Mouse (Mus musculus): ENCODE measurements around the gene Mctp1. TPM values are rescaled to one million over a fixed set of nuclear protein-coding genes. Genes with fewer than 3 reads are reported as not detected.

Mctp1 gene
- polyA plus RNA-seq, 1 experiment from 2014 or later = 0.63 TPM

- no peaks in the 10 kb centered on the region for H3K9me3 ChIP-seq (ENCODE audit: control insufficient read depth, low read length)
- no peak overlapping the region for H3K27ac ChIP-seq (ENCODE audit: low read length)
- no peaks in the 10 kb centered on the region for H3K27me3 ChIP-seq (ENCODE audit: control insufficient read depth, insufficient read depth, low read depth, low read length)
- H3K4me1 ChIP-seq (replicated peaks; ENCODE audit: control insufficient read depth, insufficient read depth, low read length) = no peaks in the 10 kb centered on the region
- H3K4me2 ChIP-seq (ENCODE audit: low read depth, low read length) = no peak overlapping the region
- no peak overlapping the region for H3K4me3 ChIP-seq (ENCODE audit: low read length)
- no peaks in the 10 kb centered on the region for H3K36me3 ChIP-seq (ENCODE audit: control insufficient read depth, insufficient read depth, low read length)
- no peak for ATAC-seq (ENCODE audit: low read depth)
- no peak overlapping the region for H3K9ac ChIP-seq (ENCODE audit: low read length)
Observed at GRCm38 (mm10) chr13:76620111-76620510, 235.8 kb downstream of the Mctp1 start.

- no peak overlapping the region for H3K9ac ChIP-seq (ENCODE audit: low read length)
- 38% methylated on average over 1 of the region's 1 CpGs for WGBS
Observed at GRCm38 (mm10) chr13:76620525-76620924, 236.2 kb downstream of the Mctp1 start.

GRCm38 (mm10) chr13:76633707-76634106 lies 249.4 kb downstream of the Mctp1 start:
- Histone ChIP-seq H3K9me3 (ENCODE audit: control insufficient read depth, low read length) (no peaks in the 10 kb centered on the region), H3K27me3 (ENCODE audit: control insufficient read depth, insufficient read depth, low read depth, low read length) (no peaks in the 10 kb centered on the region), H3K36me3 (ENCODE audit: control insufficient read depth, insufficient read depth, low read length) (no peaks in the 10 kb centered on the region), H3K9ac (ENCODE audit: low read length) (no peak overlapping the region), H3K27ac (ENCODE audit: low read length) (no peak overlapping the region), H3K4me3 (ENCODE audit: low read length) (no peak overlapping the region), H3K4me2 (ENCODE audit: low read depth, low read length) (no peak overlapping the region), H3K4me1 (replicated peaks; ENCODE audit: control insufficient read depth, insufficient read depth, low read length) (no peaks in the 10 kb centered on the region)
- 81% methylated on average over 1 of the region's 1 CpGs for WGBS
- no peak for ATAC-seq (ENCODE audit: low read depth)

More at GRCm38 (mm10) chr13:76620525-76620924, 236.2 kb downstream of the Mctp1 start:
- no peak overlapping the region for H3K27ac ChIP-seq (ENCODE audit: low read length)
- no peaks in the 10 kb centered on the region for H3K36me3 ChIP-seq (ENCODE audit: control insufficient read depth, insufficient read depth, low read length)
- no peak overlapping the region for H3K4me2 ChIP-seq (ENCODE audit: low read depth, low read length)
- H3K4me3 ChIP-seq (ENCODE audit: low read length) = no peak overlapping the region
- no peaks in the 10 kb centered on the region for H3K4me1 ChIP-seq (replicated peaks; ENCODE audit: control insufficient read depth, insufficient read depth, low read length)
- H3K27me3 ChIP-seq (ENCODE audit: control insufficient read depth, insufficient read depth, low read depth, low read length) = no peaks in the 10 kb centered on the region
- ATAC-seq (ENCODE audit: low read depth) = no peak
- no peaks in the 10 kb centered on the region for H3K9me3 ChIP-seq (ENCODE audit: control insufficient read depth, low read length)

GRCm38 (mm10) chr13:76638282-76638681 lies 253.9 kb downstream of the Mctp1 start:
- Histone ChIP-seq H3K4me2 (ENCODE audit: low read depth, low read length) (no peak overlapping the region), H3K27ac (ENCODE audit: low read length) (no peak overlapping the region), H3K9ac (ENCODE audit: low read length) (no peak overlapping the region), H3K27me3 (ENCODE audit: control insufficient read depth, insufficient read depth, low read depth, low read length) (no peaks in the 10 kb centered on the region), H3K36me3 (ENCODE audit: control insufficient read depth, insufficient read depth, low read length) (no peaks in the 10 kb centered on the region), H3K9me3 (ENCODE audit: control insufficient read depth, low read length) (no peaks in the 10 kb centered on the region), H3K4me1 (replicated peaks; ENCODE audit: control insufficient read depth, insufficient read depth, low read length) (no peaks in the 10 kb centered on the region), H3K4me3 (ENCODE audit: low read length) (no peak overlapping the region)
- ATAC-seq (ENCODE audit: low read depth) = no peak
- 70% methylated on average over 2 of the region's 2 CpGs for WGBS

GRCm38 (mm10) chr13:76659523-76659922 lies 275.2 kb downstream of the Mctp1 start:
- Histone ChIP-seq H3K9ac (ENCODE audit: low read length) (no peak overlapping the region), H3K36me3 (ENCODE audit: control insufficient read depth, insufficient read depth, low read length) (no peaks in the 10 kb centered on the region), H3K4me3 (ENCODE audit: low read length) (no peak overlapping the region), H3K4me1 (replicated peaks; ENCODE audit: control insufficient read depth, insufficient read depth, low read length) (no peaks in the 10 kb centered on the region), H3K9me3 (ENCODE audit: control insufficient read depth, low read length) (no peaks in the 10 kb centered on the region), H3K27me3 (ENCODE audit: control insufficient read depth, insufficient read depth, low read depth, low read length) (no peaks in the 10 kb centered on the region), H3K27ac (ENCODE audit: low read length) (no peak overlapping the region), H3K4me2 (ENCODE audit: low read depth, low read length) (no peak overlapping the region)
- no peak for ATAC-seq (ENCODE audit: low read depth)

- Histone ChIP-seq H3K4me3 (ENCODE audit: low read length) (no peak overlapping the region), H3K27me3 (ENCODE audit: control insufficient read depth, insufficient read depth, low read depth, low read length) (no peaks in the 10 kb centered on the region), H3K36me3 (ENCODE audit: control insufficient read depth, insufficient read depth, low read length) (no peaks in the 10 kb centered on the region), H3K9ac (ENCODE audit: low read length) (no peak overlapping the region), H3K27ac (ENCODE audit: low read length) (no peak overlapping the region), H3K4me1 (replicated peaks; ENCODE audit: control insufficient read depth, insufficient read depth, low read length) (no peaks in the 10 kb centered on the region), H3K9me3 (ENCODE audit: control insufficient read depth, low read length) (no peaks in the 10 kb centered on the region), H3K4me2 (ENCODE audit: low read depth, low read length) (no peak overlapping the region)
- no peak for ATAC-seq (ENCODE audit: low read depth)
Observed at GRCm38 (mm10) chr13:76681286-76681685, 297.0 kb downstream of the Mctp1 start.

GRCm38 (mm10) chr13:76689349-76689748 lies 305.0 kb downstream of the Mctp1 start:
- Histone ChIP-seq H3K4me1 (replicated peaks; ENCODE audit: control insufficient read depth, insufficient read depth, low read length) (no peaks in the 10 kb centered on the region), H3K9ac (ENCODE audit: low read length) (no peak overlapping the region), H3K9me3 (ENCODE audit: control insufficient read depth, low read length) (no peaks in the 10 kb centered on the region), H3K36me3 (ENCODE audit: control insufficient read depth, insufficient read depth, low read length) (no peaks in the 10 kb centered on the region), H3K27ac (ENCODE audit: low read length) (no peak overlapping the region), H3K4me3 (ENCODE audit: low read length) (no peak overlapping the region), H3K27me3 (ENCODE audit: control insufficient read depth, insufficient read depth, low read depth, low read length) (no peaks in the 10 kb centered on the region), H3K4me2 (ENCODE audit: low read depth, low read length) (no peak overlapping the region)
- whole genome bisulfite sequencing = 74% methylated on average over 2 of the region's 2 CpGs
- ATAC-seq (ENCODE audit: low read depth) = no peak

- Histone ChIP-seq H3K27me3 (ENCODE audit: control insufficient read depth, insufficient read depth, low read depth, low read length) (no peaks in the 10 kb centered on the region), H3K27ac (ENCODE audit: low read length) (no peak overlapping the region), H3K9me3 (ENCODE audit: control insufficient read depth, low read length) (no peaks in the 10 kb centered on the region), H3K4me1 (replicated peaks; ENCODE audit: control insufficient read depth, insufficient read depth, low read length) (no peaks in the 10 kb centered on the region), H3K4me2 (ENCODE audit: low read depth, low read length) (no peak overlapping the region), H3K4me3 (ENCODE audit: low read length) (no peak overlapping the region), H3K9ac (ENCODE audit: low read length) (no peak overlapping the region), H3K36me3 (ENCODE audit: control insufficient read depth, insufficient read depth, low read length) (no peaks in the 10 kb centered on the region)
- no peak for ATAC-seq (ENCODE audit: low read depth)
Observed at GRCm38 (mm10) chr13:76690143-76690542, 305.8 kb downstream of the Mctp1 start.

- no peaks in the 10 kb centered on the region for H3K4me1 ChIP-seq (replicated peaks; ENCODE audit: control insufficient read depth, insufficient read depth, low read length)
- 59% methylated on average over 1 of the region's 1 CpGs for WGBS
- no peak for ATAC-seq (ENCODE audit: low read depth)
- H3K27ac ChIP-seq (ENCODE audit: low read length) = no peak overlapping the region
- no peak overlapping the region for H3K4me3 ChIP-seq (ENCODE audit: low read length)
- no peak overlapping the region for H3K9ac ChIP-seq (ENCODE audit: low read length)
- no peaks in the 10 kb centered on the region for H3K27me3 ChIP-seq (ENCODE audit: control insufficient read depth, insufficient read depth, low read depth, low read length)
- no peak overlapping the region for H3K4me2 ChIP-seq (ENCODE audit: low read depth, low read length)
- no peaks in the 10 kb centered on the region for H3K9me3 ChIP-seq (ENCODE audit: control insufficient read depth, low read length)
- no peaks in the 10 kb centered on the region for H3K36me3 ChIP-seq (ENCODE audit: control insufficient read depth, insufficient read depth, low read length)
Observed at GRCm38 (mm10) chr13:76690697-76691096, 306.4 kb downstream of the Mctp1 start.

GRCm38 (mm10) chr13:76734013-76734412 lies 349.7 kb downstream of the Mctp1 start:
- Histone ChIP-seq H3K27ac (ENCODE audit: low read length) (no peak overlapping the region), H3K36me3 (ENCODE audit: control insufficient read depth, insufficient read depth, low read length) (no peaks in the 10 kb centered on the region), H3K4me1 (replicated peaks; ENCODE audit: control insufficient read depth, insufficient read depth, low read length) (no peaks in the 10 kb centered on the region), H3K4me2 (ENCODE audit: low read depth, low read length) (no peak overlapping the region), H3K27me3 (ENCODE audit: control insufficient read depth, insufficient read depth, low read depth, low read length) (no peaks in the 10 kb centered on the region), H3K9me3 (ENCODE audit: control insufficient read depth, low read length) (no peaks in the 10 kb centered on the region), H3K4me3 (ENCODE audit: low read length) (no peak overlapping the region), H3K9ac (ENCODE audit: low read length) (no peak overlapping the region)
- ATAC-seq (ENCODE audit: low read depth) = no peak
